Mouse (Mus musculus) cerebellum, adult 8-10 months (tissue): ENCODE data around the gene Vps25.
A peak's percentile ranks its signal among the peaks of the same experiment; 100 is the strongest.

Experiments used
- DNase-seq: peaks from one replicate; pipeline ENCODE4 v3.0.0; 2022

Vps25 gene

DNA sequence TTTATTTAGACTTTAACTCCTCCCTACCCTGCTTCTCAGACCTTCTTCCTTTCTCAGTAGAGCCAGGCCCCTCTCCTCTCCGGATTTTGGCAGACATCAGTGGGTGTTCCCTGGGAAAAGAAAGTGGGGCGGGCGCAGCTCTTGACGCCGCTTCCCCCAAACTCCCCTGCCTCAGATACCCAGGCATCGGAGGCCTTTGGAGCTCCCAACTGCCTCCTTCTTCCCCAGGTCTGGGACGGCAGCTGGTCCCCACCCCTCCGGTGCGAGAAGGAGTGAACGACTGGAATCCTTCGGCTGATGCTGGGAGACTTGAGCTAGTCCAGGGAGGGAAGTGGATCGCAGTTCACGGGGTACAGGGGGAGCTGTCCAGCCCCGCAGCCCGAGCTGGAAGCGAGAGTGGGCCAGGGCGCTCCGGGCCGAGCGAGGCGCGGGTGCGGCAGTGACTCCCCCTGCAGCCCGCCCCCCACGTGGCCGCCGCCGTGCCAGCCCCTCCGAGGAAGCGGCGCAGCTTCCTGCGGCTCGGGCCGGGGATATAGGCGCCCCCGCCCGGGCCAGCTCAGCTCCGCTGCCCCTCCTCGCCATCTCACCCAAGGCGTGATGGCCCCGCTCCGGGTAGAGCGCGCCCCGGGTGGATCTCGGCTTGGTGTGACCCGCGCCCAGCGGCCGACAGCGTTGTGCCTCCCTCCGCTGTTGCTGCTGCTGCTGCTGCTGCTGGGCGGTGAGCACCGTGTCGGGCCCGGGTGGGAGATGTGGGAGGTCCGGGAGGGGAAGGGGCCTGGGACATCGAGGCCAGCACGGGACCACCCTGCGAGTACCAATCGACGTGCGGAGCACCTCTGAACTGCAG lies 7.4 kb upstream of the Vps25 start, which contains the start of gene Ramp2:
Gene Ramp2 (plus strand): TSS at position 174 of the 847 bp plus-strand sequence.
- no peak for DNase-seq

DNA sequence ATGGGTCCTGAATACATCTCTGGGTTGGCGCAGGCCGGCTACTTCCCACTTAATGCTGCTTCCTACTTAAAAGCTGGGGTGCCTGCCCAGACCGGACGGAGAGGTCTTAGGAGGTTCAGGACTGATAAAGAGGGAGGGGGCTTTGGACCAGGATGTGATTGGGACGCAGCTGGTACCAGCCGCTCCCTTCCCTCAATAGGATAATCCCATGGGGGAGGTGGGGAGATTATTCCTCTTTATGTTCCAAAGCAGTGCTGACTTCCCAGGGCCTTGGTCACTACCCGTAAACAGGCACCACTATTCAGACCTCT lies 6.8 kb upstream of the Vps25 start:
- DNase-seq, result no peak

DNA sequence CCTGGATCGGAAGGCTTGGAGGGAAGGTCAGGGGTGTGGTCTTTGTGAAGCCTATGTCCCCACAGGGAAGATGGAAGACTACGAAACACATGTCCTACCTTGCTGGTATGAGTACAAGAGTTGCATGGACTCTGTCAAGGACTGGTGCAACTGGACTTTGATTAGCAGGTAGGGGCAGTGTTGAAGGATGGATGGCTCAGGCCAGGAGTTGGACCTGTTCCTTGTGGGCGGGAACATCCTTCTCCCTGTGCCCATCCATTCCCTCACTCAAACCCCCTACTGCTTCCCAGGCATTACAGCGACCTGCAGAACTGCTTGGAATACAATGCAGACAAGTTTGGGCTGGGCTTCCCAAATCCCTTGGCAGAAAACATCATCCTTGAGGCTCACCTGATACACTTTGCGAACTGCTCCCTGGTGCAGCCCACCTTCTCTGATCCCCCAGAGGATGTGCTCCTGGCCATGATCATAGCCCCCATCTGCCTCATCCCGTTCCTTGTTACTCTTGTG lies 5.9 kb upstream of the Vps25 start:
- no peak for DNase-seq

DNA sequence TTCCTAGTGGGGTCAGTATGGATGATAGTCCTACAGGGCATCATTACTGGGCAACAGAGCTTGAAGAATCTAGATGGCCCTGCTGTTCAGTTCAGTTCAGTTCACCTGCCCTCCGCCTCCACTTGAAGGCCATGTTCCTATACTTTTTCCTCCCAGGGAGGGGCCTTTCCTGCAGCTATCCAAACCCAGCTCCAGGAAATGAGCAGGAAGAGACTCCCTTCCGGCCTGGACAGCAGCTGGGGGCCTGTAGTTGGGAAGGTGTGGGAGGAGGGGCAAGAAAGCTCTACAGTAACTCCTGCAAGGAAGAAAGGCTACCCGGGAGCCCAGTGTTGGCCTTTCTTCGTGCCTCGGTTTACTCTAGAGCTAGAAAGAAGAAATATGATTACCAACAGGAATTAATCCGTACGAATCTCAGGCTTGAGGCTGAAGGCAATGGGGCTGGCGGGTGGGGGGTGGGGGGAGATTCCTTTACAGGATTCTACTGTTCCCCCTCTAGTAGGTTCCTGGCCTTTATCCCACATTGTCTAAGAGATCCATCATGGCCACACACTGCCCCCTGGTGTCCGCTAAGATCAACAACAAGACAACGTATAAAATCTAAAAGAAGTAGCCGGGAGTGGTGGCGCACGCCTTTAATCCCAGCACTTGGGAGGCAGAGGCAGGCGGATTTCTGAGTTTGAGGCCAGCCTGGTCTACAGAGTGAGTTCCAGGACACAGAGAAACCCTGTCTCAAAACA lies 5.1 kb upstream of the Vps25 start:
- DNase-seq, result peak; percentile 42

DNA sequence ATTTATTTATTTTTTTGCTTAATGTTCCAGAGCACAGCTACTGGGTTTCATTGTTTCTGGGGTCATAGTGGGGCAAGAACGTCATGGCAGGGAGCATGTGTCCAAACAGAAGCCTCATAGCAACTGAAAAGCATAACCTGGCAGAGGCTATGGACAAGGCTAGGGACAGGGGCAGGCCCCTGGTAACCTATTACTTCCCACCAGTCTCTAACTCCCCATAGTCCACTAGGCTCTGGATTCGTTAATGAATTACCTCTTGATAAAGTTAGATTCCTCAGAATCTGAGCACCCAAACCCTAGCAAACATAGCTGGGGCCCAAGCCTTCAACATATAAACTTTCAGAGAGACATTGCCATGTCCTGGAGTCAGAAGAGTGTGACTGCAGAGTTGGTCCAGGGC lies 2.5 kb upstream of the Vps25 start:
- no peak for DNase-seq

DNA sequence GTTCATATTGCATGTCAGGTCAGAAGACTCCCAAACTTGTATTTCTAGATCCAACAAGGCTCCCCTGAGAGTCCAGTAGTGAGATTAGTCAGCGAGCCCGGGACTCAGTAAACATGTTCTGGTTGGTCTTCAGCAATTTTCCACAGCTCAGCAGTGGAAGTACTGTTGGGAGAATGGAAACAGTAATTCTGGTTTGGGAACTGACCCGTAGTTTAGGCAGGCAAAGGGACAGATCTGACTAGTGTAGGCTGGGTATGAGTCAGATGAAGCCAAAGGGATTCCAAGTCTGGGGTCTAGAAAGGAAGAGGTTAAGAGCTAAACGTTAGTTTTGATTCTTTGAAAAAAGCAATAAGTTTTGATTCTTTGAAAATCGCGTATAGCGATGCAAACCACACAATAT lies 566 bp upstream of the Vps25 start:
- DNase-seq, result no peak

DNA sequence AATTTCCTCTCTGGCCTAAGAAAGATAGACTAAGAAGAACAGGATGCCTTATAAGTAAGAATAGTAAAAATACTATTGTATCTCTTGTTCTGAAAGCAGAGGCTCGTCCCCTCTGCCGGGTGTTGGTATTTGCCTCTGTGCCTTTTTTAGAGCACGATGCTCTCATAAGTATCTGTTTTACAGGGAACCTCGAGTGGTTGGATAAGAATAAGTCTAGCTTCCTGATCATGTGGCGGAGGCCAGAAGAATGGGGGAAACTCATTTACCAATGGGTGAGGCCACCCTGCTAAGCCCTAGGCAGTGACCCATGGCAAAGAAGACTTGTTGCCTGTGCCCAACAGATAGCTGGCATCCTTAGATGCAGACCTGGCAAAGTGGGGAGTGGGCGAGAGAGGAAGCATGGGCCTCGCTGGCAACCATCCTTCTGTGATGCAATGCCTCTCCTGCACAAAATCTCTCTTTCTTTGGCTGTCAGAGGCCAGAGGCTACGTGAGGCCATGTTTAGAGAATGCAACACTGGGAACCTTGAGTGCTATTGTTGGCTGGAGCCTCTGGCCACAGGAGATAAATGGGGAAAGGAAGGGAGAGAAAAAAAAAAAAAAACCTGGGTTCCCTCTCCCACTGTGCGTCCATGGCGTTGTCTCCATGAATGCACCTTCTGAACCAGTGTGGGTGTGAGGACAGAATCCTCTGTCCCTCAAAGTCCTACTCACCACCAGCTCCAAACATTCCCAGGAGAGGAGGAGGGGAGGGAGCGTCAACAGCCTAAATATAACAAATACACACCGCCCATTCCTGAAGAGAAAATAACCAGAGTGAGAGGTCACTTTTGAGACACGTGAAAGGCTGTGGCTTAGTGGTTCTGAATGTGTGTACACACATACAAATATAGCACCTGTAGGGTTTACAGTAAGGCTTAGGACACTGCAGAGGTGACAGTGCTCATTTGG lies 2.6 kb downstream of the Vps25 start:
- no peak for DNase-seq

DNA sequence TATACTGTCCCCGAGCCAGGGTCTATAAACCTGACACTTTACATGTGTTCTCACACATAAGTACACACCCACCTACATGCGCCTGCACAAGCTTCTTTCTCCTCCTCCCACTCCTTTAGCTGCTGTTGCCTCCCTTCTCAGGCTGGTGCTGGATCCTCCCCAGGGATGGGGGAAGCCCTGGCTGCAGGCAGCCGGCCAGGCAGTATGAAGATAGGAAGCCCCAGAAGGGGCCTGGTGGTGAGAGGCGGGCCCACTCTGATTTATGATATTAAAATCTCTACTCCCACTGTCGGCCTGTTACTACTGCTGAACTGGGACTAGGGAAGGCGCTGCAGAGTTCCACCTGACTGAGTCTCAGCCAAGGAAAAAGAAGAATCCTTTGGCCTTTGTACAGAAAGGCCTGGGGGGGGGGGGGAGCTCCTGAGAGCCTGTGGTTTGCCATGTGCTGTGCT lies 5.8 kb downstream of the Vps25 start:
- DNase-seq, result no peak

DNA sequence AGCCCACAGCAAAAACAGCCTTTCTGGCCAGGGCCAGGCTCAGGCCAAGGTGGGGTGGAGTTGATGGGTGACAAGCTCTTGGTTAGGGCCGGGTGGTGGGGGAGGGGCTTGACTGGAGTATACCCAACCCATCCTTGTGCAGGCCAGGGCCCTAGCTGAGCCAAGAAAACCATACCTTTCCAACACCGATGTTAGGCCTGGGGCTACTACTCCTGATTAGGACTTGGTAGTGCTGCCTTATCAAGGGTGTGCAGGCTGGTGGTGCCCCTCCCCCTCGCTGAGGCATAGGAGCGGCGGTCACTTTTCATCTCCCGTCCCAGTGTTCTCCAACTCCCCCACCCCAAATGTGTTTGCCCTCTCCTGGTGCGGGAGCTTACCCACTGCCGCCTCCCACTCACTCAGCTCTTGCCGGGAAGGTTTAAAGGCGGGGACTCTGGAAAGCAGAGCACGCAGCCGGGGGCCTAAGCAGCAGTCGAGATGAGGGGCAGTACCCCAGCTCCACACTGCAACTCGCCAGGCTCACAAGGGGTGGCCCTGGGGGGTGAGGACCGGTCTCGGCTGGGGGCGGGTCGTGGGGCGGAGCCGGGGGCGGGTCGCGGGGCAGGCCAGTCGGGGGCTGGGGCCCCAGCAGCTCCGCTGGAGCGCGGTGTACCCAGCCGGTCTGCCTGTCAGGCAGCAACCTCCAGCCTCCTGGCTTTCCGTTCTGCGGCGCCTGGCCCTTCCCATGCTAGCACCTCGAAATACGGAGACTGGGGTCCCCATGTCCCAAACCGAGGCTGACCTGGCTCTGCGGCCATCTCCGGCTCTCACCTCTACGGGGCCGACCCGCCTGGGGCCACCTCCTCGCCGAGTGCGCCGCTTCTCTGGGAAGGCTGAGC lies 6.7 kb downstream of the Vps25 start, which contains the start of gene Wnk4:
Gene Wnk4 (plus strand): TSS at position 620 of the 878 bp plus-strand sequence.
- no peak for DNase-seq

DNA sequence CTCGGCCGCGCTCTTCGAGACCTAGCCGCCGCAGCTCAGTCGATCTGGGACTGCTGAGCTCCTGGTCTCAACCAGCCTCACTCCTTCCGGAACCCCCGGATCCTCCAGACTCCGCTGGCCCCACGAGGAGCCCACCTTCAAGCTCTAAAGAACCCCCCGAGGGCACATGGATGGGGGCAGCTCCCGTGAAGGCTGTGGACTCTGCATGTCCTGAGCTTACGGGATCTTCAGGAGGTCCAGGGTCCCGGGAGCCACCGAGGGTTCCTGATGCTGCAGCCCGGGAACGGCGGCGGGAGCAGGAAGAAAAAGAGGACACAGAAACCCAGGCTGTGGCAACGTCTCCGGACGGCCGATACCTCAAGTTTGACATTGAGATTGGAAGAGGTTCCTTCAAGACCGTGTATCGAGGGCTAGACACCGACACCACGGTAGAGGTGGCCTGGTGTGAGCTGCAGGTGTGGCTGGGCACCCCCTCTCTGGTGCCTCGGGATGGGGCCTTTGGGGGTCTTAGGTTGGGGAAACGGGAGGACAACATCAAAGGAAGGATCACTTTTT lies 7.4 kb downstream of the Vps25 start:
- no peak for DNase-seq

DNA sequence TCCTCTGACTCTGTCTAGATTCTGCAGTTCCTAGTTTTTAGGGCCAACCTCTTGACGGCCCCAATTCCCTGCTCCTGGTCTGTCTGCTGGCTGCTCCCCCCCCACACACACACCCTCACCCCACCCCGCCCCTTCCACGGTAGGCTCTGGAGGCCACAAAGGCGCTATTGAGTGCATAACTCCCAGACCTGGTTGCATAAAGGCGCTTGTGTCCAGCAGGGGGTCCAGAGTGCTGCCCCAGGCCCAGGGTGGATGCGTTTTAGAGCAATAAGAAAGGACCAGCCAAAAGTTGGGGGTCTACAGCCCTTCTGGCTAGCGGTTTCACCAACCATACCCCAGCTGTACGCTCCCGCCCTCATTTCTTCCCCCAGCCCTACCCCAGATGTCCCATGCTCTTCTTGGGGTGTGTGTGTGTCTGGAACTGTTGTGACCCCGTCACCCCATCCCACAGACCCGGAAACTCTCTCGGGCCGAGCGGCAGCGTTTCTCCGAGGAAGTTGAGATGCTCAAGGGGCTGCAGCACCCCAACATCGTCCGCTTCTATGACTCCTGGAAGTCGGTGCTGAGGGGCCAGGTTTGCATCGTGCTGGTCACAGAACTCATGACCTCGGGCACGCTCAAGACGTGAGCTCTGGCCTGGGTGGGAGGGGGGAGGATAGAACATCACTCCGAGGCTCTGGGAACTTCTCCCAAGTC lies 8.9 kb downstream of the Vps25 start:
- DNase-seq, result no peak

DNA sequence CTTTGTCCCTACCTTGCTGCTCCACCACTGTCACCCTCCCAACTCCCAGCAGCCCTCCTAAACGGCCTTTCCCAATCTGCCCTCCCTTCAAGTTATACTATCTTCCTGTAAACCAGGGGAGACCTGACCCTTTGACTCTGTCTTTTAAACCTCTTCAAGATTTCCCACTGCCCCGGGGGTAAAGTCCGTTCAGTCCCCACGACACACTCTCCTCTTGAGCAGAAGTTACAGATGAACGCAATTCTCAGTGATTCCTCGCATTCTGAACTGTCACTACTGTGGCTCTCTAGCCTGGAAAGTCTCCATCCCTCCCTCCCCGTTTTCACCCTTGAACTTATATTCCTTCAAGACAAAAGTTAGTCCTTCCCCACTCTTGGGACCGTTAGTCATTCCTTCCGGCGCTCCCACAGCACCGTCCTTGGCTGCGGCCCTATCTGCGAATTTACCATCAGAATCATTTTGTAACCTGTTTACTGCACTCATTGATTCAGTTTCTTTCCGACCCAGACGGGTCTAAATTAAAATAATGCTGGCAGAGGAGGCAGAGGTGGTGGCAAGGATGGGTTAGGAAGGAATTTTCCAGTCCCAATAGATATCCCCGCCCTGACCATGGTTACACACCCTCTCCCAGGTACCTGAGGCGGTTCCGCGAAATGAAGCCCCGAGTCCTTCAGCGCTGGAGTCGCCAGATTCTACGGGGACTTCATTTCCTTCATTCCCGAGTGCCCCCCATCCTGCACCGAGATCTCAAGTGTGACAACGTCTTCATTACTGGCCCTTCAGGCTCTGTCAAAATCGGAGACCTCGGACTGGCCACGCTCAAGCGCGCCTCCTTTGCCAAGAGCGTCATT lies 9.9 kb downstream of the Vps25 start:
- DNase-seq, result no peak

DNA sequence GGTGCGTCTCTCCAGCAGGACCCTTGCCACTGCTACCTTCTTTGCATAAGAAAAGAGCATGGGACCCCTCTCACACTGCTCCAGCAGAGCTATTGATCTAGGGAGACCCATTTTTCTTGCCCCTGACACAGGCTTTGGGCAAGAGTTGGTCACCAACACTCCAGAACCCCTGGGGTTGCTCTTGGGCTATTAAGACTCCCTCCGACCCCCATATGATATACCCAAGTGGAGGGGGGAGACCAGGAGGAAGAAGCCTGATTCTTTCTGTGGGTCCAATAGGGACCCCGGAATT lies 10.4 kb downstream of the Vps25 start:
- no peak for DNase-seq

DNA sequence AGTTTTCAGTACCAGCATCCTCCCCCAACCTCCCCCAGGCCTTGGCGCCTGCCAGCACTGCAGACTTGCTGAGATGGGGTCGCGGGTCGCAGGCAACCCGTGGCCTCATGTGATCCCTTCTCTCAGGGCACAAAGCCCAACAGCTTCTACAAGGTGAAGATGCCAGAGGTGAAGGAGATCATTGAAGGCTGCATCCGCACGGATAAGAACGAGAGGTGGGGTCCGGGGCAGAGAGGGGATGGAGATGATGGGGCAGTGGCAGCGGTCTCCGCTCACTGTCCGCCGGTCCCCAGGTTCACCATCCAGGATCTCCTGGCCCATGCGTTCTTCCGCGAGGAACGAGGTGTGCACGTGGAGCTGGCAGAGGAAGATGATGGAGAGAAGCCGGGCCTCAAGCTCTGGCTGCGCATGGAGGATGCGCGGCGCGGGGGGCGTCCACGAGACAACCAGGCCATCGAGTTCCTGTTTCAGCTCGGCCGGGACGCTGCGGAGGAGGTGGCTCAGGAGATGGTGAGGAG lies 11.5 kb downstream of the Vps25 start:
- DNase-seq, result no peak

DNA sequence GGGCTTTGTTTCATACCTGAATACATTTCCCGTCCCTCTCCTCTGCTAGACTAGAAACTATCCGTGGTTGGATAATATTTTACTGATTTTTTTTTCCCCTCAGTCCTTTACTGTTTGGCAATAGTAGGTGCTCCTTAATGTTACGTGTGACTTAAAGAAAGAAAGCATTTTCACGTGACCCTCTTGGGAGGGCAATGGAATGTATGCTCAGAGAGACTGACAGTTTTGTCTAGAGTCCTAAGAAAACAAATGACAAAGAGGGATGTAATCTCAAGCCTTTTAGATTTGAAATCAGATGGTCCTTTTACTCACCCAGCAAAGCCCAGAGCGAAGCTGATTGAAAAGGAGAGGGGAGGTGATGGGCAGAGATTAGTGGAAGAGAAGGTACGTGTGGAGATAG lies 12.4 kb downstream of the Vps25 start:
- no peak for DNase-seq

DNA sequence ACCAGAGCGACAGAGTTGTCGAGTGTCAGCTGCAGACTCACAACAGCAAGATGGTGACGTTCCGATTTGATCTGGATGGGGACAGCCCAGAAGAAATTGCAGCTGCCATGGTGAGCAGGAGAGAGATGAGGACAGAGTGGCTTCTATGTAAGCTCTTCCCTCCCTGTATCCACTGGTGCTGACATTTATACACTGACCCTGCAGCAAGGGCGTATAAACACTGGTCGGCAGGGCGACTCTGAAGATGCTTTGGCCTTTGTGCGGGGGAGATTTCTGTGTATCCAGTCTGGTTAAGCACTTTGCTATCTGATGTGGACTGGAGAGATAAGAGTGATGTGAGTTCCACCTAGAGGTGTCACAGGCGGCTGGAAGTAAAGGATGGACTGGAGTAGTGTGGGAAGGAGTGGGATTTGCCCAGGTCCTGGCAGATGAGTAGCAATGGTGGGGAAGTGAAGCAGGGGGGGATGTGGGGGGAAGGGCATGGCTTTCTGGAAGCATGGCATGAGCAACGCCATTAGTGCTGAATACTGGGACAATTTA lies 16.1 kb downstream of the Vps25 start:
- no peak for DNase-seq

DNA sequence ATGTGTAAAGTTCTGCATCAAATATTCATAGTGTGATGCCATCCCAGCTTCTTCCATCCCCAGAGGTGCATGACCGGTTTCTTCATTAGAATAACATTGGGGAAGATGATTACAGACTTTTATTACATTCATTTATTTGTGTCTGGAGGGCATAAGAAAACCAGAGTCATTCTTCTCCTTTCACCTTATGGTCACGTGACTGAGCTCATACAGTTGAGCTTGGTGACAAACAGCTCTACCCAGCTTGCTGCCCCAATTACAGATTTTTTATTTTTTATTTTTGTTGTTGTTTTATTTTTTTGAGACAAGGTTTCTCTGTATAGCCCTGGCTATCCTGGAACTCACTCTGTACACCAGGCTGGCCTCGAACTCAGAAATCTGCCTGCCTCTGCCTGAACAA lies 18.9 kb downstream of the Vps25 start:
- no peak for DNase-seq

DNA sequence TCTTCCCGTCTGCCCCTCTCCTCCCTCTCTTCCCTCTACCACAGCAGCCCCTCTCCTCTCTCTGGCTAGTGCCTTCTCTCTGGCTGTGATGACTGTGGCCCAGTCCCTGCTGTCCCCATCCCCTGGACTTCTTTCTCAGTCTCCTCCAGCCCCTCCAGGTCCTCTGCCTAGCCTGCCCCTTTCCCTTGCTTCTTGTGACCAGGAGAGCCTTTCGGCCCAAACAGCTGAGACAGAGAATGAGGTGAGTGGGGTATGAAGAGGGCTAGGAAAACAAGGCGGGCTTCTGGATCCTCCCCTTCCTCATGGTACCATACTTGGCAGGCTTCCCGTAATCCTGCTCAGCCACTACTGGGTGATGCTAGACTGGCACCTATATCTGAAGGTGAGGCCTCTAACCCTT lies 21.8 kb downstream of the Vps25 start:
- DNase-seq, result no peak

DNA sequence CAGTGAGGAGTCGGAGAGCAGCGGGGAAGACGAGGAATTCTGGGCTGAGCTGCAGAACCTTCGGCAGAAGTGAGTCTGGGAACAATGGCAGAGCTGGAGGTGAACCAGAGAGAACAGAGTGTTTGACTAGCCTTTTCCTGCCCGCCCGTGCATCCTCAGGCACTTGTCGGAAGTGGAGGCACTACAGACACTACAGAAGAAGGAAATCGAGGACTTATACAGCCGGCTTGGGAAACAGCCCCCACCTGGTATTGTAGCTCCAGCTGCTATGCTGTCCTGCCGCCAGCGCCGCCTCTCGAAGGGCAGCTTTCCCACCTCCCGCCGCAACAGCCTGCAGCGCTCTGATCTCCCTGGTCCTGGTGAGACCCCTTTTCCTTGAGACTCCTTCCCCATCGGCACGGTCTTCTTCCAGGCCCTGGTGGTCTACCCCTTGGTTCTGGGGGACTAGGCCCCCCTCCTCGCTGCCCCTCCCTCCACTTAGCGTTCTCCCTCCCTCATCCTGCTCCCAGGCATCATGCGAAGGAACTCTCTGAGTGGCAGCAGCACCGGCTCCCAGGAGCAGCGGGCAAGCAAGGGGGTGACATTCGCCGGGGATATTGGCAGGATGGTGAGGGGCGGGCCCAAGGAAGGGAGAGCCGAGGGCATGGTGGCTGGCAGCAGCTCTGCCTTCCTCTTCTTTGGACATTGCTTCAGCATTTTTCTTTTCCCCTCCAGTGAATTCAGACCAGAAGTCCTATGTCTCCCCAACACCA lies 23.0 kb downstream of the Vps25 start:
- no peak for DNase-seq
